7 mouse cellular contexts compared by ENCODE assay signal in the genomic region with DNA sequence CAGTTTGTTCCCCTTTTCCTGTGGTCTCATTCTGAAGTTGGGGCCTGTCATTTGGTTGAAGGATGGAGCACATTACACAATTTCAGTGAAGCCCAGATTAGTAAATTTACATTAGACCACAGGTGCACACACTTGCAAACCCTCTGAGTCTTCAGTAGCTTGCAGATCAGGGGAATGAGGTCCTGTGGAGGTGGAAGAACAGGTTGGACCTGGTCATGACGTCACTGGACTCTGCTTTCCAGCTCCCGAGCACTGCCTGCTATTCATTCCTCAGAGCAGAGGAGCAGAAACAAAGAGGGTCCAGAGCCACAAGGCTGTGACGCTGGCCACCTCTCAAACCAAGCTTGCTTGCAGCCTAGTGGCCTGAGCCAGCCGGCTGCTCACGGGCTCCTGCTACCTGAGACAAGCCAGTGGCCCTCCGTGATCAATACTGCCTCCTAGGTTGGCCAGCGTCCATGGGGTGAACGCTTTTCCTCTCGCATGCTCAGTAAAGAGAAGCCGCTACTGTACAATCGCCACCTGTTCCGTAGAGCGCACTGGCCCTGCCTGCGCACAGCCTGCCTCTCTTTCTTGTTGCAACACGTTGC.
DNase-seq lines count a peak whose midpoint lies in the region; ATAC-seq and TF ChIP-seq lines count a peak whose summit lies in the region.

No protein-coding gene starts in this region.

- 0 out of 2 replicates have a peak, but pooled peaks have one; percentile 3 for TF ChIP-seq CTCF in midbrain, postnatal 0 days (IDR thresholded peaks at IDR 0.05)

- peak; percentile 52 for ATAC-seq in embryonic facial prominence, embryonic 13.5 days (ENCODE audit: insufficient number of reproducible peaks, insufficient read depth, low FRiP score, low TSS enrichment, low read depth)
- no peak for ATAC-seq in hindbrain, embryonic 11.5 days (ENCODE audit: low FRiP score)
- ATAC-seq in limb, embryonic 12.5 days (ENCODE audit: insufficient number of reproducible peaks, insufficient read depth, low FRiP score, low TSS enrichment, low read depth), result no peak
- ATAC-seq in midbrain, postnatal 0 days (ENCODE audit: low FRiP score), result no peak
- ATAC-seq in heart, embryonic 12.5 days (ENCODE audit: insufficient number of reproducible peaks, low FRiP score), result no peak

- H3K9ac ChIP-seq in embryonic facial prominence, embryonic 13.5 days, result 0 out of 2 replicates have a peak overlapping the region, but pooled peaks have one; percentile 49
- H3K9ac ChIP-seq in hindbrain, embryonic 11.5 days (ENCODE audit: low read depth, low read length), result peak overlapping the region; percentile 35; the same call in 1 of the 2 replicates
- no peak overlapping the region for H3K9ac ChIP-seq in limb, embryonic 12.5 days (replicated peaks)
- 0 out of 2 replicates have a peak overlapping the region, but pooled peaks have one; percentile 19 for H3K9ac ChIP-seq in midbrain, postnatal 0 days (replicated peaks; ENCODE audit: low read length, poor library complexity, severe bottlenecking)
- H3K9ac ChIP-seq in heart, embryonic 12.5 days, result no peak overlapping the region

- WGBS in embryonic facial prominence, embryonic 13.5 days, result 62% methylated on average over 15 of the region's 15 CpGs
- WGBS in hindbrain, embryonic 11.5 days, result 48% methylated on average over 15 of the region's 15 CpGs
- WGBS in limb, embryonic 12.5 days, result 66% methylated on average over 15 of the region's 15 CpGs
- WGBS in midbrain, postnatal 0 days, result 27% methylated on average over 15 of the region's 15 CpGs
- WGBS in heart, embryonic 12.5 days, result 74% methylated on average over 15 of the region's 15 CpGs

- DNase-seq in hindbrain, embryonic 11.5 days (ENCODE audit: low spot score), result peak; percentile 55
- peak; percentile 42 for DNase-seq in midbrain, postnatal 0 days (ENCODE audit: low spot score)
- DNase-seq in frontal cortex, postnatal 10 days (ENCODE audit: low spot score in 2 of 2), result no peak
- DNase-seq in spleen, postnatal 4 days (ENCODE audit: low spot score in 2 of 2), result no peak

- H3K9me3 ChIP-seq in embryonic facial prominence, embryonic 13.5 days, result no peaks in the 10 kb centered on the region
- H3K9me3 ChIP-seq in hindbrain, embryonic 11.5 days (ENCODE audit: control insufficient read depth, low read length), result no peaks in the 10 kb centered on the region
- H3K9me3 ChIP-seq in limb, embryonic 12.5 days, result peaks cover 6% of the 10 kb centered on the region; the same call in 1 of the 2 replicates
- no peaks in the 10 kb centered on the region for H3K9me3 ChIP-seq in midbrain, postnatal 0 days (ENCODE audit: low read length)
- no peaks in the 10 kb centered on the region for H3K9me3 ChIP-seq in heart, embryonic 12.5 days (replicated peaks)

- H3K4me2 ChIP-seq in embryonic facial prominence, embryonic 13.5 days, result peak overlapping the region; percentile 46
- peak overlapping the region; percentile 29 for H3K4me2 ChIP-seq in hindbrain, embryonic 11.5 days (replicated peaks; ENCODE audit: low read depth, low read length)
- no peak overlapping the region for H3K4me2 ChIP-seq in limb, embryonic 12.5 days
- peak overlapping the region; percentile 32 for H3K4me2 ChIP-seq in midbrain, postnatal 0 days (ENCODE audit: low read depth, low read length, poor library complexity, severe bottlenecking)
- H3K4me2 ChIP-seq in heart, embryonic 12.5 days, result no peak overlapping the region

- H3K27ac ChIP-seq in embryonic facial prominence, embryonic 13.5 days, result peak overlapping the region; percentile 83
- H3K27ac ChIP-seq in hindbrain, embryonic 11.5 days (ENCODE audit: low read depth, low read length), result peak overlapping the region; percentile 43
- H3K27ac ChIP-seq in limb, embryonic 12.5 days, result 0 out of 2 replicates have a peak overlapping the region, but pooled peaks have one; percentile 30
- peak overlapping the region; percentile 52 for H3K27ac ChIP-seq in midbrain, postnatal 0 days (ENCODE audit: low read depth, low read length)
- H3K27ac ChIP-seq in heart, embryonic 12.5 days (ENCODE audit: poor library complexity, severe bottlenecking), result no peak overlapping the region

- peak overlapping the region; percentile 21 for H3K4me3 ChIP-seq in embryonic facial prominence, embryonic 13.5 days
- H3K4me3 ChIP-seq in hindbrain, embryonic 11.5 days (ENCODE audit: low read depth, low read length), result 0 out of 2 replicates have a peak overlapping the region, but pooled peaks have one; percentile 0
- no peak overlapping the region for H3K4me3 ChIP-seq in limb, embryonic 12.5 days (replicated peaks)
- 0 out of 2 replicates have a peak overlapping the region, but pooled peaks have one; percentile 6 for H3K4me3 ChIP-seq in midbrain, postnatal 0 days (ENCODE audit: low read depth, low read length)
- no peak overlapping the region for H3K4me3 ChIP-seq in heart, embryonic 12.5 days

- peaks cover 58% of the 10 kb centered on the region for H3K4me1 ChIP-seq in embryonic facial prominence, embryonic 13.5 days
- H3K4me1 ChIP-seq in hindbrain, embryonic 11.5 days (replicated peaks; ENCODE audit: control insufficient read depth, insufficient read depth, low read length), result peaks cover 18% of the 10 kb centered on the region
- peaks cover 29% of the 10 kb centered on the region for H3K4me1 ChIP-seq in limb, embryonic 12.5 days (replicated peaks)
- peaks cover 12% of the 10 kb centered on the region for H3K4me1 ChIP-seq in midbrain, postnatal 0 days (ENCODE audit: insufficient read depth, low read length)
- 0 out of 2 replicates have a peak, but pooled peaks cover 3% of the 10 kb centered on the region for H3K4me1 ChIP-seq in heart, embryonic 12.5 days (replicated peaks)

- H3K36me3 ChIP-seq in embryonic facial prominence, embryonic 13.5 days, result peaks cover 10% of the 10 kb centered on the region
- H3K36me3 ChIP-seq in hindbrain, embryonic 11.5 days (ENCODE audit: control insufficient read depth, insufficient read depth, low read length), result no peaks in the 10 kb centered on the region
- H3K36me3 ChIP-seq in limb, embryonic 12.5 days, result peaks cover 44% of the 10 kb centered on the region
- H3K36me3 ChIP-seq in midbrain, postnatal 0 days (ENCODE audit: insufficient read depth, low read length), result no peaks in the 10 kb centered on the region
- no peaks in the 10 kb centered on the region for H3K36me3 ChIP-seq in heart, embryonic 12.5 days

- H3K27me3 ChIP-seq in embryonic facial prominence, embryonic 13.5 days, result no peaks in the 10 kb centered on the region
- no peaks in the 10 kb centered on the region for H3K27me3 ChIP-seq in hindbrain, embryonic 11.5 days (ENCODE audit: control insufficient read depth, insufficient read depth, low read length)
- no peaks in the 10 kb centered on the region for H3K27me3 ChIP-seq in limb, embryonic 12.5 days
- no peaks in the 10 kb centered on the region for H3K27me3 ChIP-seq in midbrain, postnatal 0 days (ENCODE audit: insufficient read depth, low read length)
- no peaks in the 10 kb centered on the region for H3K27me3 ChIP-seq in heart, embryonic 12.5 days (replicated peaks)

Comparison
In these comparisons a context has a peak if more than half of its experiments do, and no peak if none do; other contexts are left out.
1. H3K4me2 ChIP-seq: peak in embryonic facial prominence, embryonic 13.5 days (single experiment), hindbrain, embryonic 11.5 days (single experiment) and midbrain, postnatal 0 days (single experiment); none in limb, embryonic 12.5 days (single experiment) and heart, embryonic 12.5 days (single experiment).
2. H3K4me3 ChIP-seq: peak in embryonic facial prominence, embryonic 13.5 days (single experiment), hindbrain, embryonic 11.5 days (single experiment) and midbrain, postnatal 0 days (single experiment); none in limb, embryonic 12.5 days (single experiment) and heart, embryonic 12.5 days (single experiment).
3. H3K9ac ChIP-seq: peak in embryonic facial prominence, embryonic 13.5 days (single experiment), hindbrain, embryonic 11.5 days (single experiment) and midbrain, postnatal 0 days (single experiment); none in limb, embryonic 12.5 days (single experiment) and heart, embryonic 12.5 days (single experiment).
4. DNase-seq: peak in hindbrain, embryonic 11.5 days (single experiment) and midbrain, postnatal 0 days (single experiment); none in frontal cortex, postnatal 10 days (0 of 2) and spleen, postnatal 4 days (0 of 2).